Mouse (Mus musculus): ENCODE measurements around the gene Arid4a. TPM values are rescaled to one million over a fixed set of nuclear protein-coding genes. Genes with fewer than 3 reads are reported as not detected.

Arid4a gene
- 41.0 and 43.8 TPM in 2 replicates for polyA plus RNA-seq (2015; fragmentation: Nextera tagmentation; extraction: Ambion mirVana)

DNA sequence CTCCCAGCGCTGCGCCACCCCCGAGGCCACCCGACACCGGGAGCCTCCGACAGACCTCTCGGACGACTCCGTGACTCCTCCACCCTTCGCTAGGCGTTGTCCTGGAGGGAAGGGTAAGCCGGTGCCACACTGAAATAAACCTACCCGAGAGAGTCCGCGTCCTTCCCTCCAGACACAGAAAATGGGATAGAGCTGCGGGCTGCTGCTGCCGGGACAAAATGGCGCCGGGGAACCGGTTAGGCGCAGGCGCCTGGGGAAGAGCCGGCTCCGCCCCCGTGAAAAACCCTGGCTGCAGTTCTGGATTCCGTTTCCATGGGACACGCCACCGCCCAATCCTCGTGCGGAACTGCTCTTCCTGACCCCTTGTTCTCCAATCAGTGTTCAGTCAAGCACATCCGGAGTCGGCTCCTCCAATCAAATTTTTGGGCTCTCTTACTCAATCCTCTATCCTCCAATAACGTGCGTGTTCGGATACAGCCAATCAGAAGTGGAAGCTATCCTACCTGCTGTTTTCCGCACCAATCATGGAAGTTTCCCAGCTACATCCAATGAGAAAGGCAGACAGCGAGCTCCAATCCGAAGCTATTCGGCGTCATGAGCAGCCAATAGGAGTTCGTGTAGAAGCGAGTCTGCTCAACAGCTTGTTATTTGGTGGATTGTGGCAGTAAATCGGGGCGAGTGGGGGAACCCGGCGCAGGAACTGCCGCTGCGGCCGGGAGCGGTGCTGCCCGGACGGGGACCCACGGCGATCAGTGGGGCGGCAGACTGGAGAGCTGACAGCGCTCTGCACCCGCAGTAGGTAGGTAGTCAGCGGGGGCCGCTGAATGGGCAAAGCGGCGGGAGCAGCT is at the start of gene Arid4a:
Gene Arid4a (plus strand): TSS at position 628 of the 848 bp plus-strand sequence.

DNA sequence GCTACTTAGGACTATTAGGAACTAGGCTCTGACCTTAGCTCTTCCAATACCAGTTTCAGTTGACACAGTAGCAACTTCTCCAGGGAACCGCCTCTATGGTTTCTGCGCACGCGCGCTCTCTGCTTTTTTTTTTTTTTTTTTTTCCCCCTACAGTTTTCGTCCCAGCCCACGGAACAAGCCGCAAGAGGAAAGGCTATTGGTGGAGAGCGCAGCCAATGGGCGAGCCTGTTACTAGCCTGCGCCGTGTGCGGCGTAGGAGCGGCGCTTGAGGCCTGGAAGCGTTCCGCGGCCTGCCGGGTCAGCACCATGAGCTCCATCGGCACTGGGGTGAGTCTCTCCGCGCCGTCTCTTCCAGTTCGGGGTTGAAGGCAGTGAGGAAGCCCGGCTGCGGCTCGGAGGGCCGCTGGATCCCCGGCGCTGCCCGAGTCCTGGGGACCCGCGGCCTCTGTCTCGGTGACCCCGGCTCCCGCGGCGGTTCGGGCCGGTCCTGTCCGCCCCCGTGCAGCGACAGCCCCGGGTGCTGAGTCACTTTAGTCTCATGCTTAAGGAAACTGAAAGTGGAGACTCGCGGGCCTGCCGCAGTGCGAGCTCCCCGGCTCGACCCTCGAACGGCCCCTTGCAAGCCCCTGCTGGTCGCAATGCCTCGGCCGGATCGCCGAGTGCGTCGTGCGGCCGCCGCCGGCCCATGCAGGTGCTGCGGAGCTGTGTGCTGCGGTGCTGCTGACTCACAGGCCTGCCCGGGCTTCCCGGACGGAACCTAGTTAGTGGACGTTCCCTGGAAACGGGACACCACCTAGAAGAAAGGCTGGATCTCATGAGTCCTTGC is 41.1 kb upstream of the Arid4a start, which contains the start of gene Psma3:
Gene Psma3 (plus strand): TSS at position 181 of the 826 bp plus-strand sequence.

DNA sequence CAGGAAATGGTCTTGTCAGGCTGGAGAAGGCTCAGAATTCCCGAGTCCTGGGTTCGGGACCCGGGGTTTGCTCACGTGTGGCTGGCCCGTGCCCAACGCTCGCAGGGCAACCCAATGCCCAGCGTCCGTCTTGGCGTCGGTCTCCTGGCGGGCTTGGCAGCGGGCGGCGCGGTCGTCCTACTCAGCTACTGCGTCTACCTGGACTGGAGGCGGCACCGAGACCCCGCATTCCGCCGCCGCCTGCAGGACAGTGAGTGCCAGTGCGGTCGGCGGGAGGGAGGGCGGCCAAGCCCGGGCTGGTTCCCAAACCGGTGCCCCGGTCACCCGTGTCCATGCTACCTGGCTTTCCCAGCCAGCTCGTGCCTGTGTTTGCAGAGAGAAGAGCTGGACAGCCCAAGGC is 95.5 kb downstream of the Arid4a start, which contains the start of gene Tomm20l:
Gene Tomm20l (plus strand): TSS at position 98 of the 400 bp plus-strand sequence.

GRCm38 (mm10) chr12:71136130-71136973 is 120.6 kb downstream of the Arid4a start, which contains the start of the genes Timm9 and 2700049A03Rik:
TSS of gene Timm9 (minus strand) at chr12:71136684.
TSS of gene 2700049A03Rik (plus strand) at chr12:71136848.

Other genes with a start within 250 kb of the Arid4a start
- 6.9 and 7.5 TPM in 2 replicates for gene Frmd6, start 190.5 kb upstream of the Arid4a start, polyA plus RNA-seq (2015; fragmentation: Nextera tagmentation; extraction: Ambion mirVana)
- 164 and 168 TPM in 2 replicates for gene Actr10, start 78.1 kb upstream of the Arid4a start, polyA plus RNA-seq (2015; fragmentation: Nextera tagmentation; extraction: Ambion mirVana)
- gene Psma3, start 41.4 kb upstream of the Arid4a start, polyA plus RNA-seq (2015; fragmentation: Nextera tagmentation; extraction: Ambion mirVana) = 507 and 530 TPM in 2 replicates
- not detected in 2 replicates for gene Tomm20l, start 95.4 kb downstream of the Arid4a start, polyA plus RNA-seq (2015; fragmentation: Nextera tagmentation; extraction: Ambion mirVana)
- gene Timm9, start 120.7 kb downstream of the Arid4a start, polyA plus RNA-seq (2015; fragmentation: Nextera tagmentation; extraction: Ambion mirVana) = 153 and 159 TPM in 2 replicates
- 5.7 and 6.0 TPM in 2 replicates for gene 2700049A03Rik, start 120.9 kb downstream of the Arid4a start, polyA plus RNA-seq (2015; fragmentation: Nextera tagmentation; extraction: Ambion mirVana)